Mouse (Mus musculus): Measurements from ENCODE around the gene Sel1l3.

Sel1l3 gene

DNA sequence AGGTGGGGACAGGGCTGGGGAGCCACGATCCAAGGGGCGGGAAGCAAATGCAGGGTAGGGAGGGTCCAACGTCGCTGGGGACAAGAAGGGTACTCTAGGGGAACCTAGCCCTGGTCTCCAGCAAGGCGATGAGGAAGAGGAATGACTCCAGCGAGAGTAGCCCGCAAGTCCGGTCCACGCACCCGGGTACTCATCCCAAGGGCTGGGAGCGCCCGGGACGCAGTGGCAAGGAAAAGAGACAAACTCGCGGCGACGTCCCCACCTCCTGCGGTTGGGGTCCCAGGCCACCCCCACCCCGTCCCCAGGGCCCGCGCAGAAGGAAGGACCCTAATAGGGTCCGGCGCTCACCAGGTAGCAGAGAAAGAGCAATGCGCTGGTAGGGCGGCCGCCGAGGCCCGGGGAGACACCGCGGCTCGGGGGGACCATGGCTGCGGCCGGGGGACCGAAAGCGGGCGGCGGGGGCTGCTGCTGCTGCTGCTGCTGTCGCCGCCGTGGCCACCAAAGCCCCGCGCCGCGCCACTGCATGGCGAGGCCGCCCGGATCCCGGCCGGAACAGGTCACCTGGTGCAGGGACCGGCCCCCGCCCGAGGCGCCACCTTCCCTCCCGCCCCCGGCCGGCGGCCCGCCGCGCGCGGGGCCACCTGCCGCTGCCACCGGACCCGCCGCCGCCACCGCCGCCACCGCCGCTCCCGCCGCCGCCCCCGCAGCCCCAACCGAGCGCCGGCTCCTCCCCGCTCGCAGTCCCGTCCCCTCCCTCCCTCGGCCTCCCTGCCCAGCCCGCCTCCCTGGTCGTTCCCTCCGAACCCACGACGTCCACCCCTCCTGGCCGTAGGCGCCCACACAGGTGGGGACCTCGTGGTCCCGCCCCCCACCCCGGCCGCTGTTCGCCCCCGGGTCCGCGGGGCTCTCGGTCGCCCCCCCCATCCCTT is 681 bp downstream of the Sel1l3 start:
- peak; percentile 80 to 85 for DNase-seq

DNA sequence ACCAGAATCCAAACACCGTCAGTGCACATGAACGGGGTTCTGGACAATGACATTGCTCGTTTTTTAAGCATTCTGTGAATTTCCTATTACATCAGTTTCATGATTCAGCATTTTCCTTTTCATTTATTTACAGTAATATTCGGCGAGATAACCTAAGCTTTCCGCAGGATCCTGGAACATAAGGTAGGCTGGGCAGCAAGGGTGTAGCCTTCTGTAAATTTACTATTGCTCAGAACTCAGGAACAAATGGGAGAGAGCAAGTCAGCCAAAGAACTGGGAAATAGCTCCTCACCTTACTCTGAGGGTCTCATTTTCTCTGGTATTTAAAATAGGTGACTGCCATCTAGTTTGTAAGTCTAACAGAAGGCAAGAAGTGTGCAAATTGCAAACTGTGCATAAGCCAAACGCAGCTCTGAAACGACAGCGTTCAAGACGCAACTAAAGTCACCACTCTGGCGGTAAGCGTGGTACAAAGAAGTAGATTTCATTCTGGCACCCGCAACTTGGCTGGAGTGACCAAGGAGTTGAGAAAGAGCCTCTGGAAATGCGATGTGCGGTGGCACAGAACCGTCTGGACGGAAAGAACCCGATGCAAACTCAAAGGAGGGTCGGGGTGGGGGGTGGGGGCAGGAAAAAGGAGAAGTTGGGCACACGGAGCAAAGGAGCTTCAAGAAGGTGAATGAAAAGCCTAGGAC is 1.5 kb downstream of the Sel1l3 start:
- DNase-seq, result peak in 1 of 2 experiments; percentile 50

DNA sequence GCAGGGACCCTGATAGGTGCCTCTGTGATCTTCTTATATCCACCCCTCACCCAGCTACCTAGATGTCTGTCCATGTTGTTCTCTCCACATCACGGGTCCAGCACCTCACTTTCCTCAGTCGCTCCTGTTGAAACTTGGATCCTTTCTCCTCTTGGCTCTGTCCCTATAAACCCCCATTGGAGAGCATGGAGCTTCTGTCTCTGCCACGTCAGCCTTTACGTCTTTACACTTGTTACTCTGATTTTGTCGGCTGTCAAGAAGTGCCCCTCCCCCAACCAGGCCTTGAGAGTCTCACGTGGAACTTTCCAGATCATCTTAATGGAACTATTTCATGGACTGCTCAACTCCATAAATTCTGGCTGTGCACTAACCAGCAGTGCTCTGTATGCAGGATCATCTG is 2.5 kb downstream of the Sel1l3 start:
- peak; percentile 75 to 79 for DNase-seq

DNA sequence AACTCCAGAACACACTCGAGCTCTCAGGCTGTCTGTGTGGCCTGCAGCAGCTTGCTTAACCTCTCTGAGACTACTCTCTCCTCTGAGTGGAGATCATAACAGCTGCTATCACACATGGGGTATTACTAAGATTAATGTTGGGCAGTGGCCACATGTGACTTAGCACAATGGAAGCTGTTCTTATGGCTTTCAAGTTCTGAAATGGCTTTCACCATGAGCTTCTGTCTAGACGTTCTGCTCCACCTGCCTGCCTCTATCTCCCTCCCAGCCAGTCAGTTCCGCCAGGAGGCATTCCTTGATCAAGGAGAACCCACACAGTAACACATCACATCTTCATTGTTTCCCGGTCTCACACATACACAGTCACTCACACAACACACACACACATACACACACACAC is 3.2 kb downstream of the Sel1l3 start:
- DNase-seq, result no peak

DNA sequence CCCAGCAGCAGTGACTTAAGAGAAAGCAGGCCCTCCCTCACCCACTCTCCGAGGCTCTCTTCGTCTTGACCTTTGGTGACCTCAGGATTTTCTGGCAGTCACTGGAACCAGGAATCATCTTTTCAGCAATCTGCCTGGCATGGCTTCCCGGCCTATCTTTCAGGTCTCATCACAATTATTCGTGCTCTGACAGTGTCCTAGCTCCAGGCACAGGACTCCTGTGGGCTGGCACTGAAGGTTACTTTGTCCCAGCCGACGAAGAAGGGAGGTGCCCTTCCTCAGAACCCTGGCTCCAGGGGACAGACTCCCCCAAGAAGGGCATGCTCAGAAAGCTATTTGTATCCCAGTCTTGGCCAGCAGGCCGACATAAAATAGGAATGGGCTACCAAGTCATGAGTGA is 4.0 kb downstream of the Sel1l3 start:
- peak in 1 of 2 experiments; percentile 35 for DNase-seq

DNA sequence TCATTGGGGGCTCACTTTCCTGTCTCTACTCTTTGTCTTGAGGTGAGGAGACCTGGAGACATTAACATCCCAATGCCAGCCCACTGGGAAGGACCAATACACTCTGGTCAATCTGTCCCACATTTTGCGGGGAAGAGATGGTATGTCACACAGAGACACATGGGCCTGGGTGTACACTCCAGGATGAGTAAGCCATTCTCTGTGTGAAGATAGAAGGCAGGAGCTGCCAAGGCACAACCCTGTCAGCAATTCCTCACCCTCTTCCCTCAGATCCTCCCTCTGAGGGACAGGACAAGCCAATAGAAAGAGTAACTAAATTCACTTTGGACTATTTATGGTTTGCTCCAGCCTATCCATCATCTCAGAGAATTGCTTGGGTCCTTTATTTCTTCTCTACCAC is 5.0 kb downstream of the Sel1l3 start:
- DNase-seq, result no peak

- DNase-seq, result no peak
Observed at GRCm38 (mm10) chr5:53206575-53206974, 7.2 kb downstream of the Sel1l3 start.

- no peak for DNase-seq
Observed at GRCm38 (mm10) chr5:53202748-53203147, 11.0 kb downstream of the Sel1l3 start.

- DNase-seq, result peak; percentile 84 to 87
Observed at GRCm38 (mm10) chr5:53200825-53201224, 12.9 kb downstream of the Sel1l3 start.

DNA sequence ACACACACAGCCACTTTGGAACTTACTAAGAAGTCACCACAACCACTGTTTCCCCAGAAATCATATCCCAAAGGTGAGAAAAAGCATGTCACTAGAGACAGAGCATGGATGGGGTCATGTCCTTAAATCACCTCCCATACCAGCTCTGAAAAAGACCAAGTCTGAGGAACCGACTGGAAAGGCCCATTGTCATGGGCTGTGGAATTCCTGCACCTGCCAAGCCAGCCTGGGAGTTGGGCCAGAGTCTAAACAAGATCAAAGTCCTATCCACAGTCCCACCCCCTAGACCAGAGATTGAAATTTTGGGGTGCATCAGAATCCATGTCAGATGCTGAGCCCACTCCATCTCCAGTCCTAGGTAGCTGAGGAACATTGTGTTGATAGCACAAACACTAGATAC is 15.3 kb downstream of the Sel1l3 start:
- DNase-seq, result no peak

GRCm38 (mm10) chr5:53196387-53197088 is 17.2 kb downstream of the Sel1l3 start:
- peak; percentile 66 to 73 for DNase-seq

DNA sequence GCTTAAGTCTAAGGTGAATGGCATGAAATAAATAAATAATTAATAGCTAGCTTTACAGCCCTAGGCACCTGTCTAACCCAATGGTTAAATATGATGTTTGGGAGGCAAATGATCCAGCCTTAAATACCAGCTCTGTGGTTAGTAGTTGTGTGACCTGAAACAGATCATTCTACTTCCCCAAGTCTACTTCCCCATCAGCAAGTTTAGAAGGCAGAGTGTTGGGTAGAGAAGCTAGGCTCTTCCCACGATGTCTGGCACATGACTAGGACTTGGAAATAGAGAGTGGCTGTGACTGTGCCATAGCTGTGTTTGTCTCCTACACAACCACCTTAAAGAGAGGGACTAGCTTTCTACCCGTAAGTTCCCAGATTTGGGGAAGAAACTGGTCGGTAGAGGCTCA is 18.9 kb downstream of the Sel1l3 start:
- DNase-seq, result no peak

- no peak for DNase-seq
Observed at GRCm38 (mm10) chr5:53194421-53194820, 19.3 kb downstream of the Sel1l3 start.

DNA sequence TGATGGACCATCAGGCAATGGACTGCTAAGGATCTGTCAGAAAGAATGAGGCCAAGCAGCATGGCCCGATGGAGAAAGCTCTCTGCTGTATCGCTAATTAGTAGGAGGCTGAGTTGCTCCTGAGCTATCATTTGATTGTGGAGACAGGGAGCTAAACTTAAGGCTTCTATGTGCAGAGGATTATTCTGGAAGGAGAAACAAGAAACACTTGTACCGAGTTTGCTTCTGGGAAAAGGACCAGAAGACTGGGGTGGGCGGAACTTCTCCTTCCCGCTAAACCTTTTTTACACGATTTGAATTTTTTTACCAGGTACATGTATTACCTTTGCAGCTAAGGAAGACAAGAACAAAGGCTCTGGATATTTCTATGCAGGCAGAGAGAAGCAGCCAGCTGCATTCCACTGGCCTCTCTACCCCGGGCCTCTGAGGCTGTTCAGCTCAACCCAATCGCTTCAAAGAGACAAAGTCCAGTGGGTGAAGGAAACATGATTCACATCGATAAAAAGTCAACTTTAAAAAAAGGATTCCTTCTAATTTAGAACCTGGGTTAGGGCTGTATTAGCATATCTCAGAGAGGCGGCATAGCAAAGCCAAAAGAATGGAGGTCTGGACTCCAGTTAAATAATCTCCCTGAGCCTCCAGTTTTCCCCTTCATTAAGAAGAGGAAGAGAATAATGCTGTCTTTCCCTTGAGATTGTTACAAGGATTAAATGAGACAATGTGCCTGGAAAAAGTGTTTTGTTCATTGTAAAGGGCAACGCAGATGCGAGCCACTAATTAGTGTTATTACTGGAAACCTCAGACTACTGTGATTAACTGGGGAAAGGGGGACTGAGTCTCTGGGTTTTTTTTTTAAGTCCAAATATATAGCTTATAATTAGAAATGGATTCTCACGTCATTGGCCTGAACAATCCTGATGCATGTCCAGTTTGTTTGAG is 20.4 kb downstream of the Sel1l3 start:
- no peak for DNase-seq

DNA sequence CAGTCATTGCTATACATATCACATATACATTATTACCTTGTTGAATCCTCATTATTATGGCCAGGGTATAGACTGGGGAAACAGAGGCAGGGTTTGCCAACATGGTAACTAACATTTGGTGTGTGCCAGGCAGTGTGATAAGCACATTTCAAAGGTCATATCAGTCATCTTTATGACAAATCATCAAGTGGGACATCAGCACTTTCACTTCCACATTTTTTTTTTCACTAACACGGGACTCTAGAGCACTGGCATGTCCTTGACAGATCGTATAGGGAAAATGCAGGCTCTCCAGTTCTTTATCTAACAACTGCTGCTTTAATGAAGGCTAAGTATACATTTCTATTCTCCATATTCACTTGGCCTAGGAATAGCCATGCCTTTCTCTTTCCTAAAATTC is 25.1 kb downstream of the Sel1l3 start:
- DNase-seq, result no peak

DNA sequence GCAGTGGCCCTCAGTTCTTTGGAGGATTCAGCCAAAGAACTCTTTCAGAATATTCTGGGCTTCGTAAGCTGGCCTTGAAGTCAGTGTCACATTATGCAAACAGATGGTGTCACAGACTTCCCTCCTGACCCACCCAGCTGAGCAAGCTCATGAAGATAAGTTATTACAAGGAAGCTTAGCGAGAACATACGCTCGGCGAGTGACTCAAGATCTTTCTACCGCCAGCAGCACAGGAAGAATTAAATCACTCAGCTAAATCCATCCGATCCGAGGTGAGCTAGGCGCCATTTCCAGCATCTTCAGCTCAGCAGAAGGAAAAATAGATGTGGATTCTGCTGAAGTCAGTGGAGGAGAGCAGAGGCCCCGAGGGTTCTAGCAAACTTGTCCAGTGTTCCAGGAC is 26.5 kb downstream of the Sel1l3 start:
- peak in 1 of 2 experiments; percentile 31 for DNase-seq

- no peak for DNase-seq
Observed at GRCm38 (mm10) chr5:53185803-53186202, 27.9 kb downstream of the Sel1l3 start.

- peak in 1 of 2 experiments; percentile 59 for DNase-seq
Observed at GRCm38 (mm10) chr5:53179965-53180364, 33.8 kb downstream of the Sel1l3 start.

DNA sequence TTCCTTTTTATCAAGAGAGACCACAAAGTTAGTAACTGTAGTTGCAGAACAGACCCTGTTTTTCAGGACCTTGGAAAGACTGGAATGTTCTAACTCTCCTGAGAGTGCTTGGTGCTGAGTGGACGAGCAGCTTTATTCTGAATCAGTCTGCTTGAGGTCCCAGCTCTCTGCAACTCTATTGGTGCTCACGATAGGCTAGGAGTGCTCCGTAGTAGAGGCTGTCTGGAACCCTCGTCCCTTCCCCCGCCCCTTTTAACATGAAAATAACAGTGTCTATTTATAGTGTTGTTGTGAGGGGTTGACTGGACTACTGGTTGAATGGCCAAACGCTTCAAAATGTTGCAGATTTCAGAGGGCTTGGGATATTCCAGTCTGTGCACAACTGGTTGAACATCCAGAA is 37.0 kb downstream of the Sel1l3 start:
- no peak for DNase-seq

DNA sequence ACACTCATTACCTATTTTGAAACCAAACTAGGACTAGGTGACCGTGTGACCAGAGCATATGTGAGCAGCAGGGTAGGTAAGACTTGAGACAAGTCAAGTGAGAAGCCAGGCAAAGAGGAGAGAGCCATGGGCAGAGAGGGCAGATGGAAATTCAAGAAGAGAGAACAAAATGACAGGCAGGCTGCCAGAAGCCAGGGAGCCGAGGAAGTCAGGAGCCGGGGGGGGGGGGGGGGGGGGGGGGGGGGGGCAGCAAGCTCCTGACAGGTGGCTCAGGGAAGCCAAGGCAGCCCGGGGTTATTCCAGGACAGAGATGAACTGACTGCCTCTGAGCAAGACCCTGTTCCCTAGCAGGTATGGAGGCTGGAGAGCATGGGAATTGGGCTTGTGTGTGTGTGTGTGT is 37.7 kb downstream of the Sel1l3 start:
- DNase-seq, result peak; percentile 96 to 97

DNA sequence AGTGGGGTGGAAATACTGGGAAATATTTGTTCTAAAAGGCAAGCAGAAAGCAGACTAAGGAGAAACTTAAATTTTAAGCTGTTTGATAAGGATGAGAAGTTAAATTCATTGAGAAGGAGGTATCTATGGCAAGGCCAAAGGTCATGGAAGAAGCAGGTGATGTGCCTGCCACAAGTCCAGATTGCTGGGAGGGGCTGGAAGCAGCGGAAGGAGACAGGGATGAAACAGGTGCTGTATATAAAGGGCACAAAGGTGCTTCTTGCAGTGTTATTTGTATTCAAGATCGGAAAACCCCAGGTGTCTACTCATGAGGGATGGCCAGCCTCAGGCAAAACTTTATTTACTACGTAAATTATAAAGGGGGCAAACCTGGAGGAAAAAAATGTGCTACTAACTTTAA is 38.5 kb downstream of the Sel1l3 start:
- DNase-seq, result no peak

DNA sequence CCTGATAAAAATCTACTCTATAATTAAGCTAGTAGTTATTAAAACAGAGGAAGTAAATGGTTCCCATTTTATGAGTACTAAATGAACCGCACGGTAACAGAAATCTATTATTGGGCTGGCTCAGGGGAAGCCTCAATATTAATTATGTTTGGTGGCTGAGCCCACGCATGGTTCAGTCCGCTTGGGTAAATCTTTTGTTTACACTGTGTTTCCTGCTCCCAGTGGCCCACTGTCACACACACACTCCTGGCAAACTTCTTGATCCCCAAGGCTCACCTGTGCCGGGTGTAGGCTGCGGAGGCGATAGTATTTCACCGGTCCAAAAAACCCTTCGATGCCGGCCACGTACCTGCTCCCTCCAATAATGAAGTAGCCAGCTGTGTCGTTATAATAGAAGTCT is 39.3 kb downstream of the Sel1l3 start:
- DNase-seq, result no peak

Data from cerebellum, postnatal 14 days (tissue).